Mouse (Mus musculus): ENCODE measurements around the gene Cry2.

The Cry2 gene

DNA sequence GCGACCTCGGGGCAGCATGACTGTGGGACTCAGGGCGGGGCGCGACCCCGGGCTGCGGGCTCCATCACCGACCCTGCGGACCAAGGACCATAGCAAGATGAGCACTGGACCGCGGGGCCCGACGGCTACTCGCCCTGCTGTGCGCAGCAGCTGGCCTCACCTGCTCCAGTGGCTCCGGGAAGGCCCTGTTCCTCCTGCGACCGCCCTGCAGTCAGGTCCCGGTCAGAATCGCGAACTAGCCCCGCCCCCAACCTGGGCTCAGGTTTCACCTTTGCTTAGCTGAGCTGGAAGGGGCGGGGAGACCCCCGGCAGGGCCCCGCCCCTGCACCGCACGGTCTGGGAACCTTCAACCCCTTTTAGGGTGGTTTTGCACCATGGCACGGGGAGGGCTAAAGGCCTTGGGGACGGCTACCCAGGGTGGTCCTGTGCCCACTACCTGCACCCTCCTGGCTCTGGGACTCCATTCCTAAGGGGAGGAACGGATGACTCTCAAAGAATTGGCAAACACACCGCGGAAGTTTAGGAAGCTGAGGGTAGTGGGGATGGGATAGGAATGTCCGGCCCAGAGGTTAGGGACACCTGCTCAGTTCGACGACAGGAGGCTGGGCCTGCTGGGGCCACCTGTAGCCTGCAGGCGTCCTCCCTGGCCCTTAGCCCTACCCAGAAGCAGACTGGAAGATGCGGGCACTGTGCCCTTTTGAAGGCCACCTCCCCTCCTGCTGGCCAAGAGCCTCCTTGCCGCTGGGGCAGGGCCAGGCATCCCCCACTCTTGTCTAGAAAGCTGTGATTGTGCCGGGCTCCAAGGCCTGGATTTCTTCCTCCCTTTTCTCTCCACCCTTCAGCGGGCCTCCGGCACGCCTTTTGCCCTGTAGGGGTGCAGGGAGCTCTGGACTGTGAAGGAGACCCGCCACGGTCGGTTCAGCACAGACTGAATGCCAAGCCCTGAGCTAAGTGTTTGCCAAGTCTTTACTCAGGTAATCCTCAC lies 62.7 kb downstream of the Cry2 start:
- DNase-seq (ENCODE audit: low read depth, low spot score), result no peak

- no peak for DNase-seq (ENCODE audit: low read depth, low spot score)
Measured at GRCm38 (mm10) chr2:92370375-92370774, 63.5 kb downstream of the Cry2 start.

- no peak for DNase-seq (ENCODE audit: low read depth, low spot score)
Measured at GRCm38 (mm10) chr2:92367383-92368029, 66.3 kb downstream of the Cry2 start.

GRCm38 (mm10) chr2:92365568-92365967 lies 68.3 kb downstream of the Cry2 start:
- DNase-seq (ENCODE audit: low read depth, low spot score), result no peak

GRCm38 (mm10) chr2:92364086-92364485 lies 69.8 kb downstream of the Cry2 start:
- DNase-seq (ENCODE audit: low read depth, low spot score), result no peak

DNA sequence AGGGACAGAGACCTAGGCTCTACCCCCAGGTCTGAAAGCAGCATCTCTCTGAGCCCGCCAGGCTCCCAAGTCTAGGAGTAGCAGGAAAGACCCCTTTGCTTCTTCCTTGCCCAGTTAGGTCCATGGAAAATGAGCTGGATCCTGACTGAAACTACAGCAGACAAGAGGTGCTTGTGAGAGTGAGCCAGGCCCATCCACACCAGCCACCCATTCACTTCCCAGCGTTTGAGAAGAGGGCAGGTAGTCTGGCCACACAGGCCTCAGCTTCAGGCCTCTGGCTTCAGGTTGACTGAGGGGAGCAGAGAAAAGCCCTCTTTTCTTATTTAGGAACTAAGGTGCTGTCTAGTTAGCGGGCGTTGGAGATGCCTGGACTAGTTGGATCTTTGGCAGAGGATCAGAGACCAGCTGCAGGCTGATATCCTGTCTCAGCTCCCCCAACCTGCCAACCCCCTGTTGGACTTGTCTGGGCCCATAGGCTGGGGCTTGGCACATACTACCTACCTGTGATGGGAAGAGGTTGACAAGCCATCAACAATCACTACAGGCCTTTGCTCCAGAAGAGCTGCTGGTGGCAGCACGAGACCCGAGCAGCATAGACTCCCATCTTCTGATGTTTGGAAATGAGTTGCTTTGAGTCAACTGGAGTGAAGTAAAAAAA lies 71.1 kb downstream of the Cry2 start:
- no peak for DNase-seq (ENCODE audit: low read depth, low spot score)

GRCm38 (mm10) chr2:92361795-92362194 lies 72.0 kb downstream of the Cry2 start:
- DNase-seq (ENCODE audit: low read depth, low spot score), result no peak

- DNase-seq (ENCODE audit: low read depth, low spot score), result no peak
Measured at GRCm38 (mm10) chr2:92360893-92361292, 73.0 kb downstream of the Cry2 start.

DNA sequence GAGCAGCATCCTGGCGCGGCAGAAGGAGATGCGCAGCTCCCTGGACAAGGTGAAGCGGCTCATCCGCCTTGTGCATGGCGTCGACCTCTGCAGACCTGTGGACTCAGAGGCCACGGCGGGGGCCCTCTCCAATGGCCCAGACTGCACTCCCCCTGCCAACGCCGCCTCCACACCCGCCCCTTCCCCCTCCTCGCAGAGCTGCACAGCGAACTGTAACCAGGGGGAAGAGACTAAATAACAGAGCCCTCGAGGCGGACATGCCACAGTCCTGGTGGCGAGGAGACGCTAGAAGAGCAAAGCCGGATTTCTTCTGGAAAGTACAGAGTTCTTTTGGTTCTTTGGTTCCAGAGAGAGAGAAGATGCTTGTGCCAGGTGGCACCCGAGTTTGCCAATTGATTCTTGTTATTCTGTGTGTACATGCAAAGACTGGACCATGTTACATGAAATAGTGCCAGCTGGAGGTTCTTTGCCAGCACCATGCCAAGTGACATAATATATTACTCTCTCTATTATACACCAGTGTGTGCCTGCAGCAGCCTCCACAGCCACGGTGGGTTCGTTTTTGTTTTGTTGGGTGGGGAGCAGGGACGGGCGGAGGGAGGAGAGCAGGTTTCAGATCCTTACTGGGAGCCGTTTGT lies 73.5 kb downstream of the Cry2 start:
- no peak for DNase-seq (ENCODE audit: low read depth, low spot score)

GRCm38 (mm10) chr2:92359301-92359700 lies 74.5 kb downstream of the Cry2 start:
- no peak for DNase-seq (ENCODE audit: low read depth, low spot score)

DNA sequence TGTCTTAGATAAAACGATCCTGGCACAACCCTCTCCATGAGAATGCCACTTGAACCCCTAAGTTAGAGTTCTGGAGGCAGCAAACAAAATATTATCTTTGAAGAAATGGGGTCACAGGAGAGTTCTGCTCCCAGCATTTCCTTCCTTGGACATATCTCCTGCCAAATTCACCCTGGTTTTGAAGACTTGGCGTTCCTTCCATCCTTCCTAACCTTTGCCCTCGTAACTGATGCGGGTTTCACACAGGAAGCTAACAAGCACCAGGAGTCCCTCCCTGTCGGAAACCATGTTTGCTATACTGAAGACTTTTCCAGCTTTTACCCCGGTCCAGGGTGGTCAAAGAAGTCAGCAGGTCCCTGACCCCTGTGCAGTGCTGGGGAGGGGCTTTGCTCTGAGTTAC lies 79.6 kb downstream of the Cry2 start:
- no peak for DNase-seq (ENCODE audit: low read depth, low spot score)
